Mouse (Mus musculus) intestine, embryonic 16.5 days (tissue): Measurements from ENCODE around the gene Frmd8. TPM values are rescaled to one million over a fixed set of nuclear protein-coding genes. Genes with fewer than 3 reads are reported as not detected.
"Not testable (repeated sequence)": the region's sequence is repeated elsewhere in the genome, so short reads cannot be mapped to it uniquely, and the experiment has no call there.

Source experiments
- ATAC-seq: fragments of 200-750 bp; cut with Nextera tagmentation; 2 replicates; pipeline ENCODE4 v1.8.0; 2017; ENCODE audit warnings: moderate TSS enrichment, moderate library complexity
- H3K27ac ChIP-seq: fragments of 300-500 bp; sonication (generic); 2 replicates; pipeline ENCODE4 v1.5.1; 2014; ENCODE audit warnings: mild to moderate bottlenecking, low read length
- H3K27me3 ChIP-seq: fragments of 300-500 bp; sonication (generic); replicated peaks from 2 replicates; pipeline ENCODE4 v1.6.1; 2014; ENCODE audit warnings: low read length, control low read depth, mixed read lengths; ENCODE audit not compliant: control insufficient read depth, insufficient read depth
- H3K36me3 ChIP-seq: fragments of 300-500 bp; sonication (generic); 2 replicates; pipeline ENCODE4 v1.6.1; 2014; ENCODE audit warnings: low read length, control low read depth; ENCODE audit not compliant: control insufficient read depth, insufficient read depth
- H3K4me1 ChIP-seq: fragments of 300-500 bp; sonication (generic); 2 replicates; pipeline ENCODE4 v1.6.1; 2014; ENCODE audit warnings: low read length, control low read depth, mixed read lengths; ENCODE audit not compliant: control insufficient read depth, insufficient read depth
- H3K4me2 ChIP-seq: fragments of 300-500 bp; sonication (generic); 2 replicates; pipeline ENCODE4 v1.6.1; 2014; ENCODE audit warnings: low read depth, low read length, control low read depth
- H3K4me3 ChIP-seq: fragments of 300-500 bp; sonication (generic); 2 replicates; pipeline ENCODE4 v1.5.1; 2014; ENCODE audit warnings: mild to moderate bottlenecking, low read length
- H3K9ac ChIP-seq: fragments of 300-500 bp; sonication (generic); 2 replicates; pipeline ENCODE4 v1.6.1; 2014; ENCODE audit warnings: low read depth, low read length
- H3K9me3 ChIP-seq: fragments of 300-500 bp; sonication (generic); 2 replicates; pipeline ENCODE4 v1.6.1; 2016; ENCODE audit warnings: low read length, control low read depth; ENCODE audit not compliant: control insufficient read depth
- WGBS: fragments of 180-500 bp; shearing (Covaris S2); extraction: QIAGEN DNeasy Blood & Tissue Kit; methylation state at CpG from one replicate; pipeline ENCODE4 v1.1.7; 2014; 5-methylcytosine and 5-hydroxymethylcytosine counted together
- polyA plus RNA-seq: library from polyadenylated mRNA; unstranded; fragments of >200 nt; fragmentation: Nextera tagmentation; extraction: Ambion mirVana; gene quantifications from 2 replicates; pipeline ENCODE4 v1.2.1, GENCODE M21; 2015

Frmd8 gene
- polyA plus RNA-seq, 1 experiment from 2014 or later, result 31.1 TPM

DNA sequence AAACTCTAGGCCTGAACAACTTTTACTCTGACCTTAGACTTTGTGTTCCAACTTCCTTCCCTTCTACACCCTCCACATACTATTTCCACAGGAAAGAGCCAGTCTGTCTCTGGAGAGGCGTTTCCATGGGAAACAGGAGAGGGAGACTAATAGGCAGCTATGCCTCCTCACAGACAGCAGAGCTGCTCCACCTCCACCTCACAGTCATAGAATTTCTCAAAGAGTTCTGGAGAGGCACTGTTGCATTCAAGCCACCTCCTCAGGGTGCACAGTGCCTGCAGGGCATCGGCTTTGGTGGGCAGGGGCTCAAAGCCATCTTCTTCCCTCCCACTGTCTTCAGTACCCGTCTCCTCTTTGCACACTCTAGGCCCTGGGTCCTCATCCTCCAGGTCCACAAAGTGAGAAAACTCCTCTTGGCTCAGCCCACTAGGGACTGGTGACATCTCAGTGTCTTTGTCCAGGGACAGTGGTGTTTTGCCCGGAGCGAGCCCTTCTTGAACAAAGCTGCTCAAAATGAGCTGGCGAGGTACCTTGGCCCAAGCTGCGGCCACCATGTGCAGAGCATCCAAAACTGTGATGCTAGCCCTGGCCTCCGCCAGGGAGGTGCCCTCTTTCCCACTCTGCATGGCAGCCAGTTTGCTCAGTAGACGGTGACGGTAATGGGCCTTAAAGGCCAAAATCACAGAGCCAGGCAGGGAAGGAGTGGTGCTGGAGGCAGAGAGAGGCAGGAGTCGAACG is 16.6 kb upstream of the Frmd8 start:
- no peak for ATAC-seq
- no peak overlapping the region for H3K4me2 ChIP-seq
- H3K9ac ChIP-seq, result no peak overlapping the region
- H3K4me1 ChIP-seq, result peaks cover 15% of the 10 kb centered on the region; the same call in 1 of the 2 replicates
- no peaks in the 10 kb centered on the region for H3K9me3 ChIP-seq
- WGBS, result 92% methylated on average over 12 of the region's 12 CpGs
- H3K36me3 ChIP-seq, result peaks cover 3% of the 10 kb centered on the region; the same call in 1 of the 2 replicates
- H3K4me3 ChIP-seq, result no peak overlapping the region
- H3K27me3 ChIP-seq, result no peaks in the 10 kb centered on the region
- no peak overlapping the region for H3K27ac ChIP-seq

DNA sequence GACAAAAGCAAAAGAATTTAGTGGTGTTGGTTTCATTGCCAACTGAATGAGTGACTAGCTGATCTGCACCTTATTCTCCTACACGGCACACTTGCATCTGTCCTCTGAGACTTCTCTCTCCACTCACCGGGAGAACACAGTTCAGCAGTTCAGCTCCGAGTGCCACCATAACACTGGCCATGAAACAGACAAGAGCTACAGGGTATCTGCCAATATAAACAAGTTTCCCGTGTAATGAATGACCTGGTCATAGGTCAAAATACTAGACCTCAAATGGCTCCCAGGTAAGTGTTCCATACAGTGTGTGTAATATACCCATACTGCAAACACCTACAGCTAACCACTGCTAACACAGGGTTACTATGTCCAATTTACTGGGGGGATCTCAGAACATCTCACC is 14.1 kb upstream of the Frmd8 start:
- Histone ChIP-seq H3K4me1 (peaks cover 12% of the 10 kb centered on the region; the same call in 1 of the 2 replicates), H3K27ac (no peak overlapping the region), H3K4me2 (no peak overlapping the region), H3K36me3 (no peaks in the 10 kb centered on the region), H3K27me3 (no peaks in the 10 kb centered on the region), H3K4me3 (no peak overlapping the region), H3K9me3 (no peaks in the 10 kb centered on the region), H3K9ac (no peak overlapping the region)
- ATAC-seq, result no peak
- 43% methylated on average over 4 of the region's 4 CpGs for WGBS

DNA sequence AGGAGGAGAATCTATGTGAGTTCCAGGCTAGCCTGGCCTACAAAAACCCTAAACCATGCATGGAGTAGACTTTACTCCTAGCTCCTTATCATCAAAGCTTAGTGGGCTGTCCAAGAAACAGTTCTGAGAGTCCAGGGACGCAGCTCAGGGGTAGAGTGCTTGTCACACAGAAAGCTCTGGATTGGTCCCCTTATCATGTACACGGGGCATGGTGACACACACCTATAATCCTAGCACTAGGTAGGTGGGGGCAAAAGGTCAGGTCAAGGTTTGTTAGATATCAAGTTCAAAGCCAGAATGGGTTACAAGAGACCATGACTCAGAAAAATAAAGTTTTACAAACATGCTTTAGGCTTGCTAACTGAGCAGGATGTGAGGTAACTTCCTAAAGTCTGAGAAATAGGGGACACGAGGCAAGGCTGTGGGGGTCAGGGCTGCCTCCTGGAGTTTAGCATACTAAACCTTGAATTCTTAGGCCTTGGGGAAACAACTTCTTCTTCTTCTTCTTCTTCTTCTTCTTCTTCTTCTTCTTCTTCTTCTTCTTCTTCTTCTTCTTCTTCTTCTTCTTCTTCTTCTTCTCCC is 12.3 kb upstream of the Frmd8 start:
- Histone ChIP-seq H3K9me3 (no peaks in the 10 kb centered on the region), H3K4me3 (no peak overlapping the region), H3K9ac (no peak overlapping the region), H3K27me3 (no peaks in the 10 kb centered on the region), H3K36me3 (no peaks in the 10 kb centered on the region), H3K4me1 (peaks cover 7% of the 10 kb centered on the region; the same call in 1 of the 2 replicates), H3K27ac (no peak overlapping the region), H3K4me2 (no peak overlapping the region)
- peak; percentile 56 for ATAC-seq
- 61% methylated on average over 3 of the region's 3 CpGs for WGBS

DNA sequence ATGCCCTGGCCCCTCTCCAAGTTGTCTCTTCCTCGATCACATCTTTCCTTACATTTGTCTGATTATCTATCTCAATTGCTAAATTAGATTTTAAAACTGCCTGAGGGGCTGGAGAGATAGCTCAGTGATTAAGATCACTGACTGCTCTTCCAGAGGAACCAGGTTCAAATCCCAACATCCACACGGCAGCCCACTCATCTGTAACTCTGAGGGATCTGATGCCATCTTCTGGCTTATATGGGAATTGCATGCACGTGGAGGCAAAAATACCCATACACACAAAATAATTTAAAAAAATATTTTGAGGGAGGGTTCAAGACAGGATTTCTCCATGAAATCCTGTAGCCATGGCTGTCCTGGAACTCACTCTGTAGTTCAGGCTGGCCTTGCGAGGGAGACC is 10.8 kb upstream of the Frmd8 start:
- Histone ChIP-seq H3K36me3 (no peaks in the 10 kb centered on the region), H3K4me1 (peaks cover 8% of the 10 kb centered on the region), H3K4me2 (no peak overlapping the region), H3K27me3 (no peaks in the 10 kb centered on the region), H3K27ac (no peak overlapping the region), H3K4me3 (no peak overlapping the region), H3K9ac (no peak overlapping the region), H3K9me3 (no peaks in the 10 kb centered on the region)
- no peak for ATAC-seq
- WGBS, result 65% methylated on average over 4 of the region's 4 CpGs

DNA sequence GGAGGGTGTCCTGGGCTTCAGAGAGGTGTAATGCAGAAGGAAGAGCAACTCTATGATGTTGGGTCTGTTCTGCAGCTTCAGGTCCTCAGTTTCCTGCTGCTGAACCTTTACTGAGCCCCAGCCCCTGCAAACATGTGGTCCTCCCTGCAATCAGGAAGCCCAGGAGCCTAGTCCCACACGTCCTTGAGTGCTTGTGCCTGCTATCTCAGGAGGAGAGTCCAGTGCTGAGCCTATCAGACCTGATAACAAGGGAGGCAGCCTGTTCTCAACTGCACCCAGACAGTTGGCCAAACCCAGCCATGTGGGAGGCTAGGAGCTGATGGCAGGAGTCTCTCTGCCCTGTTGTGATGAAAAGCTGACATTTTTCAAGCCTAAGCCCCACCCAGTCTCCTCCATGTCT is 8.9 kb upstream of the Frmd8 start:
- WGBS, result 21% methylated on average over 1 of the region's 1 CpGs

DNA sequence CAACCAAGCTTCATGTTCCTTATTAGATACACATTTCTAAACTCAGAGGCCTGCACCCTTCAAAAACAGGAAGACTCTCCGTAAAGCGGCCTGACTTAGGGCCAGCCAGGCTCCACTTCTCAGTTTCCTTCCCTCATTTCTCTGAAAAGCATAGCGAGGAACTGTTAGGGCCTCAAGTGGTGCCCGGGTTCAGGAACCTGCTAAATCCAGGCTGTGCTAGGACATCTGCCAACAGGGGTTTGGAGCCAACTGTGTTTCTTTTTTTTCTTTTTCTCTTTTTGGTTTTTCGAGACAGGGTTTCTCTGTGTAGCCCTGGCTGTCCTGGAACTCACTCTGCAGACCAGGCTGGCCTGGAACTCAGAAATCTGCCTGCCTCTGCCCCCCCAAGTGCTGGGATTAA is 7.0 kb upstream of the Frmd8 start:
- not testable (repeated sequence) for ATAC-seq, H3K27ac ChIP-seq, H3K36me3 ChIP-seq, H3K4me3 ChIP-seq, H3K9me3 ChIP-seq, H3K9ac ChIP-seq, H3K4me2 ChIP-seq, H3K27me3 ChIP-seq
- peaks cover 19% of the 10 kb centered on the region for H3K4me1 ChIP-seq
- 79% methylated on average over 5 of the region's 5 CpGs for WGBS

More for the DNA sequence above, 8.9 kb upstream of the Frmd8 start:
- peak overlapping the region; percentile 57 for H3K27ac ChIP-seq
- H3K9ac ChIP-seq, result 0 out of 2 replicates have a peak overlapping the region, but pooled peaks have one; percentile 2
- no peaks in the 10 kb centered on the region for H3K9me3 ChIP-seq
- H3K4me3 ChIP-seq, result no peak overlapping the region
- H3K4me2 ChIP-seq, result no peak overlapping the region
- ATAC-seq, result peak; percentile 74
- peaks cover 14% of the 10 kb centered on the region for H3K4me1 ChIP-seq
- H3K27me3 ChIP-seq, result no peaks in the 10 kb centered on the region
- H3K36me3 ChIP-seq, result no peaks in the 10 kb centered on the region

DNA sequence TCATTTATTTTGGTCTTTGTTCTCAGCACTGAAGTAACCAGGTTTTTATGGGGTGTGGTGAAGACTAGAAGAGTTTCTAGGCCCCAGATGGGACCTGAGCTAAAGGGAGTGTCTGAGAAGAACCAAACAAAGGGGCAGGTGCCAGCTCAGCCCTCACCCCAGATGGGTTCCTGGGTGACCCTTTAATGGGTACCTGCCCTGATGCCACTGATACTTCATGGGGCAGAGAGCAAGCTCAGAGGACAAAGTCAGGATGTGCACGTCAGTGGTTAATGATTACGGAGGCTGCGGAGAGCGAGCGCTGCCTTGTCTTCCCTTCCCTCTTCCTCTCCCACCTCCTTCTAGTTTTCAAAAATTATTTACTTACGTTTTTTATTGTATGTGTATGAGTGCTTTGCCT is 6.1 kb upstream of the Frmd8 start:
- 81% methylated on average over 6 of the region's 6 CpGs for WGBS
- ATAC-seq, result peak; percentile 55
- Histone ChIP-seq H3K4me1 (peaks cover 19% of the 10 kb centered on the region), H3K9ac (no peak overlapping the region), H3K4me2 (no peak overlapping the region), H3K4me3 (no peak overlapping the region), H3K27ac (peak overlapping the region; percentile 30), H3K9me3 (no peaks in the 10 kb centered on the region), H3K27me3 (no peaks in the 10 kb centered on the region), H3K36me3 (no peaks in the 10 kb centered on the region)

DNA sequence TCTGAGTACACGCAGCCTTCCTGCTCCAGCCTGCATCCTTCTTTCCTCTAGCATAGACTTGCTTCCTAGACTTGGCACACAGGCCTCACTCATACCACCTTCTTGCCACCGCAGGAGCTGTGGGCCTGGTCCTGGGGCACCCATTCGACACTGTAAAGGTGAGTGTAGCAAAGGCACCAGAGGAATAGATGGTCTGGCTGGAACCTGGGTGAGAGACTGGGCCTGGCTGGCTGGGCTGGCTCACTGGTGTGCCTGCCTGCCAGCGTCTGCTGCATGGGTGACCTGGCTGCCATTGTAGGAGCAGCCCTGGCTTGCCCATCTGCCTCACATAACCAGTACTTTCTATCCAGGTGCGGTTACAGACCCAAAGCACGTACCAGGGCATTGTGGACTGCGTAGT is 4.7 kb upstream of the Frmd8 start:
- Histone ChIP-seq H3K9me3 (no peaks in the 10 kb centered on the region), H3K4me3 (no peak overlapping the region), H3K27me3 (no peaks in the 10 kb centered on the region), H3K4me1 (peaks cover 25% of the 10 kb centered on the region), H3K36me3 (no peaks in the 10 kb centered on the region), H3K9ac (no peak overlapping the region), H3K27ac (no peak overlapping the region), H3K4me2 (no peak overlapping the region)
- no peak for ATAC-seq
- WGBS, result 91% methylated on average over 7 of the region's 7 CpGs

DNA sequence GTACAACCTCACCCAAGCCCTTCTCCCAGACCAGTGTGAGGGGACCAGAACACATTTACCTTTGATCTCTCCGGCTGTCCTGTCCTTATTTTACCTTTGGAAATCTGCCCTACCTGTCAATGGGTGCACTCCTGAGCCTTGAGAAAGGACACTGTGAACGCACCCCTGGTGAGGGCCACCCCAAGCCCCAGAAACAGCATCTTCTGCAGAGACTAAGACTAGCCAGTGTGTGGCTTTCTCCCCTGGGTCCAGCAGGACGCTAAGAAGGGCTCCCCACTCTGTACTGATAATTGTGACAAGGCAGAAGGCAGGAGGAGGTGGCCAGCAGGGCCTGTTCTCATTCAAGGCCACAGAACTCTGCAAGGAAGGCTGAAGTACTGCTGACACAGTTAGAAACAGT is 3.8 kb upstream of the Frmd8 start:
- H3K4me3 ChIP-seq, result no peak overlapping the region
- 77% methylated on average over 3 of the region's 3 CpGs for WGBS
- 0 out of 2 replicates have a peak overlapping the region, but pooled peaks have one; percentile 73 for H3K27ac ChIP-seq
- no peak overlapping the region for H3K4me2 ChIP-seq
- no peaks in the 10 kb centered on the region for H3K9me3 ChIP-seq
- H3K4me1 ChIP-seq, result peaks cover 29% of the 10 kb centered on the region
- no peaks in the 10 kb centered on the region for H3K36me3 ChIP-seq
- H3K27me3 ChIP-seq, result no peaks in the 10 kb centered on the region
- H3K9ac ChIP-seq, result peak overlapping the region; percentile 49
- ATAC-seq, result no peak
